Mouse (Mus musculus): ENCODE data around the gene 1110051M20Rik. TPM values are rescaled to one million over a fixed set of nuclear protein-coding genes. Genes with fewer than 3 reads are reported as not detected.
A peak's percentile ranks its signal among the peaks of the same experiment; 100 is the strongest.

1110051M20Rik gene
- polyA plus RNA-seq, 1 experiment, result 106 TPM

GRCm38 (mm10) chr2:91476841-91477240 lies 32.3 kb upstream of the 1110051M20Rik start:
- no peak overlapping the region for H3K4me3 ChIP-seq (replicated peaks; ENCODE audit: insufficient read depth, low read depth, low read length)
- peaks cover 12% of the 10 kb centered on the region for H3K4me1 ChIP-seq (ENCODE audit: control insufficient read depth, insufficient read depth, low read length)
- H3K27ac ChIP-seq (ENCODE audit: insufficient read depth, low read length), result no peak overlapping the region
- 76% methylated on average over 7 of the region's 7 CpGs for WGBS
- TF ChIP-seq POLR2A (IDR thresholded peaks at IDR 0.05; ENCODE audit: borderline replicate concordance, insufficient read depth, low read length) (no peak), CTCF (IDR thresholded peaks at IDR 0.05; ENCODE audit: borderline replicate concordance, insufficient read depth, low read depth, low read length) (no peak)
- no peak for DNase-seq
- H3K27me3 ChIP-seq (ENCODE audit: control insufficient read depth, insufficient read depth, low read length), result no peaks in the 10 kb centered on the region

- H3K27ac ChIP-seq (ENCODE audit: insufficient read depth, low read length), result no peak overlapping the region
- peaks cover 12% of the 10 kb centered on the region for H3K4me1 ChIP-seq (ENCODE audit: control insufficient read depth, insufficient read depth, low read length)
- no peak overlapping the region for H3K4me3 ChIP-seq (replicated peaks; ENCODE audit: insufficient read depth, low read depth, low read length)
- TF ChIP-seq CTCF (IDR thresholded peaks at IDR 0.05; ENCODE audit: borderline replicate concordance, insufficient read depth, low read depth, low read length) (no peak), POLR2A (IDR thresholded peaks at IDR 0.05; ENCODE audit: borderline replicate concordance, insufficient read depth, low read length) (no peak)
- DNase-seq, result peak; percentile 52 to 55
- H3K27me3 ChIP-seq (ENCODE audit: control insufficient read depth, insufficient read depth, low read length), result no peaks in the 10 kb centered on the region
- 32% methylated on average over 17 of the region's 17 CpGs for WGBS
Measured at GRCm38 (mm10) chr2:91476251-91476661, 31.8 kb upstream of the 1110051M20Rik start.

- no peak overlapping the region for H3K4me3 ChIP-seq (replicated peaks; ENCODE audit: insufficient read depth, low read depth, low read length)
- TF ChIP-seq CTCF (IDR thresholded peaks at IDR 0.05; ENCODE audit: borderline replicate concordance, insufficient read depth, low read depth, low read length) (no peak), POLR2A (IDR thresholded peaks at IDR 0.05; ENCODE audit: borderline replicate concordance, insufficient read depth, low read length) (no peak)
- no peak overlapping the region for H3K27ac ChIP-seq (ENCODE audit: insufficient read depth, low read length)
- no peak for DNase-seq
- H3K4me1 ChIP-seq (ENCODE audit: control insufficient read depth, insufficient read depth, low read length), result peaks cover 12% of the 10 kb centered on the region
- no peaks in the 10 kb centered on the region for H3K27me3 ChIP-seq (ENCODE audit: control insufficient read depth, insufficient read depth, low read length)
- WGBS, result 68% methylated on average over 7 of the region's 7 CpGs
Measured at GRCm38 (mm10) chr2:91475791-91476190, 31.3 kb upstream of the 1110051M20Rik start.

GRCm38 (mm10) chr2:91474358-91474757 lies 29.9 kb upstream of the 1110051M20Rik start:
- Histone ChIP-seq H3K27me3 (ENCODE audit: control insufficient read depth, insufficient read depth, low read length) (no peaks in the 10 kb centered on the region), H3K4me1 (ENCODE audit: control insufficient read depth, insufficient read depth, low read length) (peaks cover 7% of the 10 kb centered on the region), H3K4me3 (replicated peaks; ENCODE audit: insufficient read depth, low read depth, low read length) (no peak overlapping the region), H3K27ac (ENCODE audit: insufficient read depth, low read length) (no peak overlapping the region)
- no peak for DNase-seq
- 45% methylated on average over 12 of the region's 12 CpGs for WGBS
- no peak for TF ChIP-seq CTCF (IDR thresholded peaks at IDR 0.05; ENCODE audit: borderline replicate concordance, insufficient read depth, low read depth, low read length)
- no peak for TF ChIP-seq POLR2A (IDR thresholded peaks at IDR 0.05; ENCODE audit: borderline replicate concordance, insufficient read depth, low read length)

GRCm38 (mm10) chr2:91470055-91470647 lies 25.6 kb upstream of the 1110051M20Rik start:
- Histone ChIP-seq H3K4me3 (replicated peaks; ENCODE audit: insufficient read depth, low read depth, low read length) (no peak overlapping the region), H3K27me3 (ENCODE audit: control insufficient read depth, insufficient read depth, low read length) (no peaks in the 10 kb centered on the region), H3K4me1 (ENCODE audit: control insufficient read depth, insufficient read depth, low read length) (no peaks in the 10 kb centered on the region; the same call in 1 of the 2 replicates), H3K27ac (ENCODE audit: insufficient read depth, low read length) (peak overlapping the region; percentile 56; the same call in 1 of the 2 replicates)
- 43% methylated on average over 7 of the region's 7 CpGs for WGBS
- DNase-seq, result peak in 1 of 2 experiments; percentile 58
- no peak for TF ChIP-seq POLR2A (IDR thresholded peaks at IDR 0.05; ENCODE audit: borderline replicate concordance, insufficient read depth, low read length)
- TF ChIP-seq CTCF (IDR thresholded peaks at IDR 0.05; ENCODE audit: borderline replicate concordance, insufficient read depth, low read depth, low read length), result no peak

GRCm38 (mm10) chr2:91467613-91468012 lies 23.1 kb upstream of the 1110051M20Rik start:
- no peaks in the 10 kb centered on the region for H3K27me3 ChIP-seq (ENCODE audit: control insufficient read depth, insufficient read depth, low read length)
- H3K4me3 ChIP-seq (replicated peaks; ENCODE audit: insufficient read depth, low read depth, low read length), result peak overlapping the region; percentile 17
- H3K4me1 ChIP-seq (ENCODE audit: control insufficient read depth, insufficient read depth, low read length), result no peaks in the 10 kb centered on the region
- no peak overlapping the region for H3K27ac ChIP-seq (ENCODE audit: insufficient read depth, low read length)
- no peak for TF ChIP-seq CTCF (IDR thresholded peaks at IDR 0.05; ENCODE audit: borderline replicate concordance, insufficient read depth, low read depth, low read length)
- no peak for TF ChIP-seq POLR2A (IDR thresholded peaks at IDR 0.05; ENCODE audit: borderline replicate concordance, insufficient read depth, low read length)
- 18% methylated on average over 8 of the region's 8 CpGs for WGBS
- DNase-seq, result peak in 1 of 2 experiments; percentile 43

- DNase-seq, result no peak
- Histone ChIP-seq H3K27me3 (ENCODE audit: control insufficient read depth, insufficient read depth, low read length) (no peaks in the 10 kb centered on the region), H3K4me3 (replicated peaks; ENCODE audit: insufficient read depth, low read depth, low read length) (no peak overlapping the region), H3K27ac (ENCODE audit: insufficient read depth, low read length) (no peak overlapping the region), H3K4me1 (ENCODE audit: control insufficient read depth, insufficient read depth, low read length) (no peaks in the 10 kb centered on the region)
- 90% methylated on average over 3 of the region's 3 CpGs for WGBS
- no peak for TF ChIP-seq CTCF (IDR thresholded peaks at IDR 0.05; ENCODE audit: borderline replicate concordance, insufficient read depth, low read depth, low read length)
Measured at GRCm38 (mm10) chr2:91465934-91466333, 21.4 kb upstream of the 1110051M20Rik start.

GRCm38 (mm10) chr2:91462681-91463080 lies 18.2 kb upstream of the 1110051M20Rik start:
- H3K27me3 ChIP-seq (ENCODE audit: control insufficient read depth, insufficient read depth, low read length), result no peaks in the 10 kb centered on the region
- DNase-seq, result no peak
- H3K27ac ChIP-seq (ENCODE audit: insufficient read depth, low read length), result no peak overlapping the region
- no peaks in the 10 kb centered on the region for H3K4me1 ChIP-seq (ENCODE audit: control insufficient read depth, insufficient read depth, low read length)
- H3K4me3 ChIP-seq (replicated peaks; ENCODE audit: insufficient read depth, low read depth, low read length), result no peak overlapping the region
- WGBS, result 41% methylated on average over 12 of the region's 12 CpGs
- TF ChIP-seq POLR2A (IDR thresholded peaks at IDR 0.05; ENCODE audit: borderline replicate concordance, insufficient read depth, low read length) (no peak), CTCF (IDR thresholded peaks at IDR 0.05; ENCODE audit: borderline replicate concordance, insufficient read depth, low read depth, low read length) (no peak)

All from cerebellum, adult 2 months (tissue).